Comparison of ENCODE assay signal across 13 mouse cellular contexts in genomic region chr19:14670821-14671104, GRCm38 (mm10).
A peak's percentile ranks its signal among the peaks of the same experiment; 100 is the strongest.
DNase-seq lines count a peak whose midpoint lies in the region; ATAC-seq and TF ChIP-seq lines count a peak whose summit lies in the region.
"Had no signal": no experiment of that assay in that cellular context is flagged by ENCODE, and none has a peak within 500 bp of the region (broad histone marks: within the 10 kb centered on the region; RNA-seq: fewer than 3 reads in every experiment).

No protein-coding gene starts in this region.

- 0 out of 2 replicates have a peak, but pooled peaks cover 2% of the 10 kb centered on the region for H3K4me1 ChIP-seq in lung, embryonic 14.5 days (ENCODE audit: insufficient read depth)
- peaks cover 3% of the 10 kb centered on the region for H3K4me1 ChIP-seq in lung, adult 2 months (ENCODE audit: control insufficient read depth, insufficient read depth, low read length)
- H3K4me1 ChIP-seq in forebrain, embryonic 11.5 days (replicated peaks; ENCODE audit: control insufficient read depth, insufficient read depth, low read length): 0 out of 2 replicates have a peak, but pooled peaks cover 4% of the 10 kb centered on the region
- H3K4me1 ChIP-seq in midbrain, embryonic 13.5 days (replicated peaks): peaks cover 11% of the 10 kb centered on the region

- TF ChIP-seq CTCF in lung, embryonic 14.5 days (IDR thresholded peaks at IDR 0.05; ENCODE audit: low read depth): no peak
- no peak for TF ChIP-seq CTCF in lung, adult 2 months (IDR thresholded peaks at IDR 0.05; ENCODE audit: insufficient read depth, low read length)

- H3K4me3 ChIP-seq in lung, embryonic 14.5 days (ENCODE audit: low read depth, low read length): no peak overlapping the region
- no peak overlapping the region for H3K4me3 ChIP-seq in lung, adult 2 months (replicated peaks; ENCODE audit: extremely low read depth, low read depth, low read length)
- no peak overlapping the region for H3K4me3 ChIP-seq in forebrain, embryonic 11.5 days (ENCODE audit: low read depth, low read length)
- no peak overlapping the region for H3K4me3 ChIP-seq in midbrain, embryonic 13.5 days (replicated peaks)
- H3K4me3 ChIP-seq: embryonic facial prominence, embryonic 12.5 days had no signal

- H3K36me3 ChIP-seq in lung, embryonic 14.5 days (ENCODE audit: insufficient read depth): no peaks in the 10 kb centered on the region
- H3K36me3 ChIP-seq in forebrain, embryonic 11.5 days (ENCODE audit: control insufficient read depth, insufficient read depth, low read length): no peaks in the 10 kb centered on the region
- H3K36me3 ChIP-seq in midbrain, embryonic 13.5 days: no peaks in the 10 kb centered on the region
- H3K36me3 ChIP-seq: embryonic facial prominence, embryonic 12.5 days; G1E had no signal

- no peak; the same call in 1 of the 2 replicates for ATAC-seq in lung, embryonic 14.5 days (ENCODE audit: insufficient read depth)
- peak; percentile 51 for ATAC-seq in forebrain, embryonic 11.5 days (replicated peaks; ENCODE audit: low FRiP score)
- peak; percentile 56; the same call in 1 of the 2 replicates for ATAC-seq in midbrain, embryonic 13.5 days
- ATAC-seq: intestine, postnatal 0 days had no signal

- H3K27ac ChIP-seq in lung, embryonic 14.5 days (ENCODE audit: low read depth): no peak overlapping the region
- no peak overlapping the region for H3K27ac ChIP-seq in forebrain, embryonic 11.5 days (ENCODE audit: low read depth, low read length)
- no peak overlapping the region for H3K27ac ChIP-seq in midbrain, embryonic 13.5 days
- H3K27ac ChIP-seq: embryonic facial prominence, embryonic 12.5 days had no signal

- H3K9me3 ChIP-seq in lung, embryonic 14.5 days (ENCODE audit: low read depth, low read length): no peaks in the 10 kb centered on the region
- no peaks in the 10 kb centered on the region for H3K9me3 ChIP-seq in forebrain, embryonic 11.5 days (ENCODE audit: control insufficient read depth, low read length)
- no peaks in the 10 kb centered on the region for H3K9me3 ChIP-seq in midbrain, embryonic 13.5 days
- H3K9me3 ChIP-seq: embryonic facial prominence, embryonic 12.5 days; G1E had no signal

- DNase-seq in lung, embryonic 14.5 days: peak; percentile 10
- no peak for DNase-seq in lung, adult 2 months
- DNase-seq in brain, adult 2 months (ENCODE audit: low read depth, low spot score): peak; percentile 20
- DNase-seq in forebrain, embryonic 11.5 days (ENCODE audit: low spot score): no peak
- no peak for DNase-seq in spleen, adult 18-20 months
- DNase-seq in urinary bladder, postnatal 36 days (ENCODE audit: low spot score in 2 of 2): no peak
- DNase-seq: cerebellum, adult 11 months; gastrocnemius, postnatal 10 days; thymus, postnatal 4 days had no signal

- no peak for TF ChIP-seq POLR2A in lung, adult 2 months (IDR thresholded peaks at IDR 0.05; ENCODE audit: borderline replicate concordance, extremely low read depth, low read depth, low read length)

- no peak overlapping the region for H3K4me2 ChIP-seq in lung, embryonic 14.5 days
- no peak overlapping the region for H3K4me2 ChIP-seq in forebrain, embryonic 11.5 days (ENCODE audit: low read depth, low read length, severe bottlenecking)
- no peak overlapping the region for H3K4me2 ChIP-seq in midbrain, embryonic 13.5 days (replicated peaks)

- H3K9ac ChIP-seq in lung, embryonic 14.5 days: no peak overlapping the region
- H3K9ac ChIP-seq in forebrain, embryonic 11.5 days (ENCODE audit: low read length): no peak overlapping the region
- no peak overlapping the region for H3K9ac ChIP-seq in midbrain, embryonic 13.5 days (replicated peaks)
- H3K9ac ChIP-seq: embryonic facial prominence, embryonic 12.5 days had no signal

- H3K27me3 ChIP-seq in lung, embryonic 14.5 days (ENCODE audit: insufficient read depth, low read length): no peaks in the 10 kb centered on the region
- no peaks in the 10 kb centered on the region; the same call in 1 of the 2 replicates for H3K27me3 ChIP-seq in forebrain, embryonic 11.5 days (ENCODE audit: control insufficient read depth, insufficient read depth, low read length)
- peaks cover 42% of the 10 kb centered on the region for H3K27me3 ChIP-seq in midbrain, embryonic 13.5 days
- H3K27me3 ChIP-seq: embryonic facial prominence, embryonic 12.5 days had no signal

Comparison
In these comparisons a context has a peak if more than half of its experiments do, and no peak if none do; other contexts are left out.
1. DNase-seq: peak in lung, embryonic 14.5 days (single experiment) and brain, adult 2 months (single experiment); none in lung, adult 2 months (single experiment), forebrain, embryonic 11.5 days (single experiment), spleen, adult 18-20 months (0 of 2) and urinary bladder, postnatal 36 days (0 of 2).